Mouse (Mus musculus) neural tube, embryonic 12.5 days (tissue): Measurements from ENCODE around the gene Nppb. TPM values are rescaled to one million over a fixed set of nuclear protein-coding genes. Genes with fewer than 3 reads are reported as not detected.

Experiments
- ATAC-seq: fragments of 200-750 bp; cut with Nextera tagmentation; 2 replicates; pipeline ENCODE4 v1.8.0; 2017; ENCODE audit warnings: low read depth, mild to moderate bottlenecking, moderate TSS enrichment, moderate library complexity; ENCODE audit not compliant: low FRiP score
- H3K27ac ChIP-seq: fragments of 300-500 bp; sonication (generic); 2 replicates; pipeline ENCODE4 v1.5.1; 2016
- H3K27me3 ChIP-seq: fragments of 300-500 bp; sonication (generic); replicated peaks from 2 replicates; pipeline ENCODE4 v1.6.1; 2016; ENCODE audit warnings: mild to moderate bottlenecking
- H3K36me3 ChIP-seq: fragments of 300-500 bp; sonication (generic); 2 replicates; pipeline ENCODE4 v1.6.1; 2016; ENCODE audit warnings: mild to moderate bottlenecking
- H3K4me1 ChIP-seq: fragments of 300-500 bp; sonication (generic); 2 replicates; pipeline ENCODE4 v1.6.1; 2016
- H3K4me2 ChIP-seq: fragments of 300-500 bp; sonication (generic); replicated peaks from 2 replicates; pipeline ENCODE4 v1.6.1; 2016; ENCODE audit warnings: mild to moderate bottlenecking
- H3K4me3 ChIP-seq: fragments of 300-500 bp; sonication (generic); 2 replicates; pipeline ENCODE4 v1.5.1; 2016
- H3K9ac ChIP-seq: fragments of 300-500 bp; sonication (generic); 2 replicates; pipeline ENCODE4 v1.6.1; 2016; ENCODE audit warnings: mild to moderate bottlenecking
- H3K9me3 ChIP-seq: fragments of 300-500 bp; sonication (generic); 2 replicates; pipeline ENCODE4 v1.6.1; 2016; ENCODE audit warnings: mild to moderate bottlenecking
- WGBS: fragments of 180-500 bp; shearing (Covaris S2); methylation state at CpG from one replicate; pipeline ENCODE4 v1.1.7; 2016; 5-methylcytosine and 5-hydroxymethylcytosine counted together
- polyA plus RNA-seq: library from polyadenylated mRNA; unstranded; fragments of >200 nt; fragmentation: Nextera tagmentation; extraction: Ambion mirVana; gene quantifications from 2 replicates; pipeline ENCODE4 v1.2.1, GENCODE M21; 2016

The Nppb gene
- polyA plus RNA-seq, 1 experiment from 2014 or later = not detected

- Histone ChIP-seq H3K4me1 (peaks cover 5% of the 10 kb centered on the region), H3K27ac (no peak overlapping the region), H3K27me3 (no peaks in the 10 kb centered on the region), H3K9me3 (no peaks in the 10 kb centered on the region), H3K4me3 (no peak overlapping the region), H3K36me3 (peaks cover 98% of the 10 kb centered on the region), H3K9ac (no peak overlapping the region), H3K4me2 (no peak overlapping the region)
- ATAC-seq = no peak
- WGBS = 80% methylated on average over 3 of the region's 3 CpGs
Measured at GRCm38 (mm10) chr4:148016981-148017380, 31.4 kb downstream of the Nppb start.

- H3K4me3 ChIP-seq = no peak overlapping the region
- H3K27me3 ChIP-seq = no peaks in the 10 kb centered on the region
- 0 out of 2 replicates have a peak overlapping the region, but pooled peaks have one; percentile 21 for H3K9ac ChIP-seq
- peaks cover 5% of the 10 kb centered on the region for H3K4me1 ChIP-seq
- ATAC-seq = peak; percentile 57
- no peak overlapping the region for H3K4me2 ChIP-seq
- H3K27ac ChIP-seq = 0 out of 2 replicates have a peak overlapping the region, but pooled peaks have one; percentile 37
- no peaks in the 10 kb centered on the region for H3K9me3 ChIP-seq
- 53% methylated on average over 2 of the region's 2 CpGs for WGBS
- H3K36me3 ChIP-seq = peaks cover 98% of the 10 kb centered on the region
Measured at GRCm38 (mm10) chr4:148018410-148018809, 32.8 kb downstream of the Nppb start.

- no peak overlapping the region for H3K4me2 ChIP-seq
- no peak overlapping the region for H3K4me3 ChIP-seq
- 95% methylated on average over 3 of the region's 3 CpGs for WGBS
- ATAC-seq = no peak
- H3K36me3 ChIP-seq = peaks cover 93% of the 10 kb centered on the region
- peaks cover under 1% of the 10 kb centered on the region for H3K4me1 ChIP-seq
- H3K27ac ChIP-seq = no peak overlapping the region
- no peaks in the 10 kb centered on the region for H3K27me3 ChIP-seq
- no peak overlapping the region for H3K9ac ChIP-seq
- no peaks in the 10 kb centered on the region for H3K9me3 ChIP-seq
Measured at GRCm38 (mm10) chr4:148024003-148024402, 38.4 kb downstream of the Nppb start.

GRCm38 (mm10) chr4:148029297-148029696 lies 43.7 kb downstream of the Nppb start:
- WGBS = 94% methylated on average over 7 of the region's 7 CpGs
- H3K27ac ChIP-seq = no peak overlapping the region
- no peak overlapping the region for H3K4me3 ChIP-seq
- H3K4me2 ChIP-seq = no peak overlapping the region
- H3K4me1 ChIP-seq = no peaks in the 10 kb centered on the region
- no peak overlapping the region for H3K9ac ChIP-seq
- H3K9me3 ChIP-seq = no peaks in the 10 kb centered on the region
- no peaks in the 10 kb centered on the region for H3K27me3 ChIP-seq
- no peak for ATAC-seq
- H3K36me3 ChIP-seq = peaks cover 52% of the 10 kb centered on the region

GRCm38 (mm10) chr4:148030506-148030905 lies 44.9 kb downstream of the Nppb start:
- no peak overlapping the region for H3K4me3 ChIP-seq
- 91% methylated on average over 5 of the region's 5 CpGs for WGBS
- H3K9ac ChIP-seq = no peak overlapping the region
- no peaks in the 10 kb centered on the region for H3K9me3 ChIP-seq
- H3K27ac ChIP-seq = no peak overlapping the region
- peaks cover 50% of the 10 kb centered on the region for H3K36me3 ChIP-seq
- H3K27me3 ChIP-seq = no peaks in the 10 kb centered on the region
- no peak for ATAC-seq
- H3K4me1 ChIP-seq = no peaks in the 10 kb centered on the region
- H3K4me2 ChIP-seq = no peak overlapping the region

- H3K36me3 ChIP-seq = peaks cover 27% of the 10 kb centered on the region
- WGBS = 59% methylated on average over 7 of the region's 7 CpGs
Measured at GRCm38 (mm10) chr4:148033858-148034410, 48.3 kb downstream of the Nppb start.

GRCm38 (mm10) chr4:148035440-148035839 lies 49.9 kb downstream of the Nppb start:
- Histone ChIP-seq H3K4me3 (no peak overlapping the region), H3K27me3 (no peaks in the 10 kb centered on the region), H3K9me3 (no peaks in the 10 kb centered on the region), H3K9ac (no peak overlapping the region), H3K27ac (no peak overlapping the region), H3K36me3 (peaks cover 20% of the 10 kb centered on the region; the same call in 1 of the 2 replicates), H3K4me1 (peaks cover 20% of the 10 kb centered on the region), H3K4me2 (no peak overlapping the region)
- ATAC-seq = no peak
- 89% methylated on average over 3 of the region's 3 CpGs for WGBS

More at GRCm38 (mm10) chr4:148033858-148034410, 48.3 kb downstream of the Nppb start:
- no peak overlapping the region for H3K4me2 ChIP-seq
- H3K9ac ChIP-seq = no peak overlapping the region
- H3K27me3 ChIP-seq = no peaks in the 10 kb centered on the region
- ATAC-seq = no peak
- H3K4me3 ChIP-seq = no peak overlapping the region
- no peaks in the 10 kb centered on the region for H3K9me3 ChIP-seq
- no peak overlapping the region for H3K27ac ChIP-seq
- H3K4me1 ChIP-seq = peaks cover 7% of the 10 kb centered on the region

Other genes starting within 250 kb of the Nppb start
- gene Zfp984, start 176.0 kb upstream of the Nppb start, polyA plus RNA-seq = 4.3 and 6.3 TPM in 2 replicates
- 4.1 and 6.2 TPM in 2 replicates for gene Zfp933, start 137.4 kb upstream of the Nppb start, polyA plus RNA-seq
- gene Miip, start 117.0 kb upstream of the Nppb start, polyA plus RNA-seq = 52.2 and 53.4 TPM in 2 replicates
- 15.3 and 15.7 TPM in 2 replicates for gene Fv1, start 116.8 kb upstream of the Nppb start, polyA plus RNA-seq
- gene Mfn2, start 81.1 kb upstream of the Nppb start, polyA plus RNA-seq = 65.1 and 67.1 TPM in 2 replicates
- gene Plod1, start 49.0 kb upstream of the Nppb start, polyA plus RNA-seq = 33.9 and 35.4 TPM in 2 replicates
- 24.4 and 27.2 TPM in 2 replicates for gene 2510039O18Rik, start 44.9 kb upstream of the Nppb start, polyA plus RNA-seq
- gene Nppa, start 14.9 kb downstream of the Nppb start, polyA plus RNA-seq = 3.1 and 5.0 TPM in 2 replicates
- 26.6 and 29.1 TPM in 2 replicates for gene Clcn6, start 53.0 kb downstream of the Nppb start, polyA plus RNA-seq
- 27.8 and 30.7 TPM in 2 replicates for gene Mthfr, start 53.3 kb downstream of the Nppb start, polyA plus RNA-seq
- 9.4 and 10.2 TPM in 2 replicates for gene Agtrap, start 102.2 kb downstream of the Nppb start, polyA plus RNA-seq
- 89.3 and 90.6 TPM in 2 replicates for gene Mad2l2, start 144.6 kb downstream of the Nppb start, polyA plus RNA-seq
- 11.8 and 12.4 TPM in 2 replicates for gene Draxin, start 144.9 kb downstream of the Nppb start, polyA plus RNA-seq
- 13.9 and 16.1 TPM in 2 replicates for gene Fbxo6, start 166.4 kb downstream of the Nppb start, polyA plus RNA-seq
- gene Fbxo44, start 174.7 kb downstream of the Nppb start, polyA plus RNA-seq = 79.5 and 82.3 TPM in 2 replicates
- gene Fbxo2, start 174.8 kb downstream of the Nppb start, polyA plus RNA-seq = 2.7 and 4.0 TPM in 2 replicates